Mouse (Mus musculus): ENCODE results near the gene Supt3. TPM values are rescaled to one million over a fixed set of nuclear protein-coding genes. Genes with fewer than 3 reads are reported as not detected.
A peak's percentile ranks its signal among the peaks of the same experiment; 100 is the strongest.

Gene Supt3
- polyA plus RNA-seq, 1 experiment, result 8.9 TPM

- DNase-seq (ENCODE audit: low read depth), result no peak
- no peak for TF ChIP-seq CTCF (IDR thresholded peaks at IDR 0.05; ENCODE audit: borderline replicate concordance, extremely low read depth, insufficient read depth, insufficient read length)
- no peak for TF ChIP-seq POLR2A (IDR thresholded peaks at IDR 0.05; ENCODE audit: borderline replicate concordance, extremely low read depth, insufficient read depth, insufficient read length, poor library complexity, severe bottlenecking)
These were observed 5.4 kb downstream of the Supt3 start for GRCm38 (mm10) chr17:44782366-44782765.

GRCm38 (mm10) chr17:44783143-44783542 lies 6.2 kb downstream of the Supt3 start:
- TF ChIP-seq CTCF (IDR thresholded peaks at IDR 0.05; ENCODE audit: borderline replicate concordance, extremely low read depth, insufficient read depth, insufficient read length), result no peak
- no peak for TF ChIP-seq POLR2A (IDR thresholded peaks at IDR 0.05; ENCODE audit: borderline replicate concordance, extremely low read depth, insufficient read depth, insufficient read length, poor library complexity, severe bottlenecking)

GRCm38 (mm10) chr17:44788982-44789747 lies 12.2 kb downstream of the Supt3 start:
- TF ChIP-seq CTCF (IDR thresholded peaks at IDR 0.05; ENCODE audit: borderline replicate concordance, extremely low read depth, insufficient read depth, insufficient read length), result no peak
- TF ChIP-seq POLR2A (IDR thresholded peaks at IDR 0.05; ENCODE audit: borderline replicate concordance, extremely low read depth, insufficient read depth, insufficient read length, poor library complexity, severe bottlenecking), result no peak
- peak; percentile 37 for DNase-seq (ENCODE audit: low read depth)

More at GRCm38 (mm10) chr17:44783143-44783542, 6.2 kb downstream of the Supt3 start:
- DNase-seq (ENCODE audit: low read depth), result no peak

GRCm38 (mm10) chr17:44792218-44792917 lies 15.4 kb downstream of the Supt3 start:
- DNase-seq (ENCODE audit: low read depth), result no peak

GRCm38 (mm10) chr17:44797331-44797730 lies 20.4 kb downstream of the Supt3 start:
- no peak for DNase-seq (ENCODE audit: low read depth)
- TF ChIP-seq CTCF (IDR thresholded peaks at IDR 0.05; ENCODE audit: borderline replicate concordance, extremely low read depth, insufficient read depth, insufficient read length), result no peak
- no peak for TF ChIP-seq POLR2A (IDR thresholded peaks at IDR 0.05; ENCODE audit: borderline replicate concordance, extremely low read depth, insufficient read depth, insufficient read length, poor library complexity, severe bottlenecking)

More at GRCm38 (mm10) chr17:44792218-44792917, 15.4 kb downstream of the Supt3 start:
- TF ChIP-seq CTCF (IDR thresholded peaks at IDR 0.05; ENCODE audit: borderline replicate concordance, extremely low read depth, insufficient read depth, insufficient read length), result no peak
- no peak for TF ChIP-seq POLR2A (IDR thresholded peaks at IDR 0.05; ENCODE audit: borderline replicate concordance, extremely low read depth, insufficient read depth, insufficient read length, poor library complexity, severe bottlenecking)

GRCm38 (mm10) chr17:44807031-44807430 lies 30.1 kb downstream of the Supt3 start:
- DNase-seq (ENCODE audit: low read depth), result no peak
- no peak for TF ChIP-seq CTCF (IDR thresholded peaks at IDR 0.05; ENCODE audit: borderline replicate concordance, extremely low read depth, insufficient read depth, insufficient read length)
- no peak for TF ChIP-seq POLR2A (IDR thresholded peaks at IDR 0.05; ENCODE audit: borderline replicate concordance, extremely low read depth, insufficient read depth, insufficient read length, poor library complexity, severe bottlenecking)

GRCm38 (mm10) chr17:44814508-44815175 lies 37.7 kb downstream of the Supt3 start, which contains the start of gene Runx2:
TSS of gene Runx2 (minus strand) at chr17:44814797.
- TF ChIP-seq POLR2A (IDR thresholded peaks at IDR 0.05; ENCODE audit: borderline replicate concordance, extremely low read depth, insufficient read depth, insufficient read length, poor library complexity, severe bottlenecking) (no peak), CTCF (IDR thresholded peaks at IDR 0.05; ENCODE audit: borderline replicate concordance, extremely low read depth, insufficient read depth, insufficient read length) (no peak)

GRCm38 (mm10) chr17:44818825-44819224 lies 41.9 kb downstream of the Supt3 start:
- TF ChIP-seq CTCF (IDR thresholded peaks at IDR 0.05; ENCODE audit: borderline replicate concordance, extremely low read depth, insufficient read depth, insufficient read length) (no peak), POLR2A (IDR thresholded peaks at IDR 0.05; ENCODE audit: borderline replicate concordance, extremely low read depth, insufficient read depth, insufficient read length, poor library complexity, severe bottlenecking) (no peak)
- DNase-seq (ENCODE audit: low read depth), result no peak

More at GRCm38 (mm10) chr17:44814508-44815175, 37.7 kb downstream of the Supt3 start, which contains the start of gene Runx2:
- no peak for DNase-seq (ENCODE audit: low read depth)

- TF ChIP-seq POLR2A (IDR thresholded peaks at IDR 0.05; ENCODE audit: borderline replicate concordance, extremely low read depth, insufficient read depth, insufficient read length, poor library complexity, severe bottlenecking) (no peak), CTCF (IDR thresholded peaks at IDR 0.05; ENCODE audit: borderline replicate concordance, extremely low read depth, insufficient read depth, insufficient read length) (no peak)
- no peak for DNase-seq (ENCODE audit: low read depth)
These were observed 42.9 kb downstream of the Supt3 start for GRCm38 (mm10) chr17:44819816-44820215.

GRCm38 (mm10) chr17:44821940-44822339 lies 45.0 kb downstream of the Supt3 start:
- no peak for DNase-seq (ENCODE audit: low read depth)
- TF ChIP-seq CTCF (IDR thresholded peaks at IDR 0.05; ENCODE audit: borderline replicate concordance, extremely low read depth, insufficient read depth, insufficient read length) (no peak), POLR2A (IDR thresholded peaks at IDR 0.05; ENCODE audit: borderline replicate concordance, extremely low read depth, insufficient read depth, insufficient read length, poor library complexity, severe bottlenecking) (no peak)

- TF ChIP-seq CTCF (IDR thresholded peaks at IDR 0.05; ENCODE audit: borderline replicate concordance, extremely low read depth, insufficient read depth, insufficient read length), result no peak
- no peak for TF ChIP-seq POLR2A (IDR thresholded peaks at IDR 0.05; ENCODE audit: borderline replicate concordance, extremely low read depth, insufficient read depth, insufficient read length, poor library complexity, severe bottlenecking)
- no peak for DNase-seq (ENCODE audit: low read depth)
These were observed 50.2 kb downstream of the Supt3 start for GRCm38 (mm10) chr17:44827124-44827523.
